Mouse (Mus musculus) left cerebral cortex, adult 2 months (tissue): Measurements from ENCODE around the gene Masp2. TPM values are rescaled to one million over a fixed set of nuclear protein-coding genes. Genes with fewer than 3 reads are reported as not detected.
A peak's percentile ranks its signal among the peaks of the same experiment; 100 is the strongest.

ENCODE experiments used
- DNase-seq, 2 experiments: peaks; one replicate each; pipeline ENCODE4 v3.0.0; 2021 to 2022; ENCODE audit warnings: low spot score in 2 of 2, mixed read lengths in 1 of 2; ENCODE audit errors: extremely low spot score in 1 of 2
- H3K27ac ChIP-seq: fragments of 200-600 bp; 2 replicates; pipeline ENCODE4 v1.8.1; 2022
- H3K4me3 ChIP-seq: fragments of 200-600 bp; 2 replicates; pipeline ENCODE4 v1.8.1; 2022
- CTCF ChIP-seq: fragments of 200-600 bp; IDR thresholded peaks from 2 replicates; pipeline ENCODE4 v1.8.1; 2022; ENCODE audit warnings: antibody characterized with exemption, mild to moderate bottlenecking, moderate library complexity
- intact Hi-C: fragments of 180-260 bp; cut with DNase I; formaldehyde crosslinking; loops from one replicate; pipeline ENCODE4 v1.15.1; 2025
- total RNA-seq, 2 experiments: library from RNA; stranded (reverse); gene quantifications; 2 replicates each; pipeline ENCODE4 v1.2.3; 2021

Masp2 gene
- total RNA-seq, 2 experiments from 2014 or later, result 4.1 to 4.7 TPM

DNA sequence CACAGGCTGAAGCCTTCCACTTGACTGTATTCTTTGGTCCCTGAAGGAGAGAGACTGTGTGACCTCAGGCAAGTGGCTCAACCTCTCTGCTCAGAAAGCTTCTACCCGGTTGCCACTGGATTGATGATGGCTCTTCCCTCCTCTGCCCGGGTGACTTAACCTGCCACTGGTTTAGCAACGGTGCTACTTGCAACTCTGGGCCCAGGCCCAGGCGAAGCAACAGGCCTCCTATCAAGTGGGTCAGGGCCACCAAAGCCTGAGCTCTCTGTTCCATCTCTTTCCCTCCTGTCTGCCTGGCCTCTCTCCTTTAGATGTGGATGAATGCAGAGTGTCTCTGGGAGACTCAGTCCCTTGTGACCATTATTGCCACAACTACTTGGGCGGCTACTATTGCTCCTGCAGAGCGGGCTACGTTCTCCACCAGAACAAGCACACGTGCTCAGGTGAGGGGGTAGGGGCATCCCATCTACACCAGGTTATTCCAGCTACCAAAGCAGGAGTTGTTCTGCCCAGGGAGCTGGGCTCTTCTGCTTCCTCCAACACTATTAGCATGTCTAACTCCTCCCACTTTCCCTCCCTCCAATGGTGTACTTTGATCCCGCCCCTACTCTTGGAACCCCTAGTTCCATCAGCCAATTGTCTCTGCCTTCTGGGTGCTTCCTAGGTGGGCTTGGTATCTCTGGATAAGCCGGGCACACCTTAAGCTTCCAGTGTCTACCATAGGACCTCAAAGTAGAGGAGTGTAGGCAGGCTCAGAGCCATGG lies 1.2 kb downstream of the Masp2 start:
- no peak for TF ChIP-seq CTCF
- no peak for DNase-seq
- Histone ChIP-seq H3K27ac (peak overlapping the region; percentile 79), H3K4me3 (no peak overlapping the region)
- intact Hi-C loops, result no loop called here

DNA sequence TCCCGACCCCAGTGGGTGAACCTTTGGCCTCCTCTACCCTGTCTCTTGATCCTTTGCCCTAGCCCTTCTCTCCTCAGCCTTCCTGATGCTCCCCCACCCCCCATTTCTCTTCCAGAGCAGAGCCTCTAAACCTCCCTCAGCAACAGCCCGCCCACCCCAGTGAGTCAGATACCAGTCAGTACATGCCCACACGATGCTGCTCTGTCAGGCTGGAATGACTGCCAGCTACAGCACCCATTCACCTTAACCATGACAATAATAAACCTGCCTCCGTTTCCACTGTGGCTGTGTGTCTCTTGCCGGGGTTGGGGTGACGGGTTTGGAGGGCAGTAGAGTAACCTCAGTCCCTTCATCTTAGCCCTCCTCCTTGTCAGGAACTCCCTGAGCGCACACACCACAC lies 1.8 kb downstream of the Masp2 start:
- intact Hi-C loops, result no loop called here
- no peak overlapping the region for H3K4me3 ChIP-seq
- peak; percentile 70 to 75 for DNase-seq
- peak overlapping the region; percentile 79 for H3K27ac ChIP-seq
- no peak for TF ChIP-seq CTCF

DNA sequence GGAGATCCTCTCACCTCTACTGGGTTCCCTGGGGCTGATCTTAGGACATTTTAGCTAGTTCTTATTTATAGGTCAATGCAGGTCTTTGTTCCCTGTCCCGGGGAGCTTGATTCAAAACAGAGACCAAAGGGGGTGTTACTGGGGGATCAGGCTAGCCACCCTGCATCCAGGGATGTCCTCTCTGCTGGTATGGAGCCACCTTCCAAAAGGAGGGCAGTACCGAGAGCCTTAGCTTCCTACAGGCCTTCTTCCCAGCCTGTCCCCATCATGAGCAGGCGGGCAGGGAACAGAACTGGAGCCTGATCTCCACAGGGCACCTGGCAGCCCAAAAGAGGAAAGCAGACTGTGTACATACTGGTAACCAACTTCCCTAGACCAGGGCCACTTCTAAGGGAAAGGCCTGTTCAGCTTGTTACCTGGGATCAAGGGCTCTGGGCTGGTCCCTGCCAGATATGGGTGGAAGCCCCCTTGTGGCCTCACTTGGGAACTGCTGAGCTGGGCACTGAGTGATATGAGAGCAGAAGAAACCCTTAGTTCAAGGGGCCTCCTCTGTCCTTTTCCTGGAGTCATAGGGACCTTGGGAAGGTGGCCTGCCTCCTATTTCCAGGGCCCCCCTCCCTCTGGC lies 2.3 kb downstream of the Masp2 start:
- intact Hi-C loops, result loop anchor here (5.0 kb wide), 1 partner anchor 47 kb away; the partner anchor contains the start of gene Exosc10
- Histone ChIP-seq H3K27ac (peak overlapping the region; percentile 79), H3K4me3 (no peak overlapping the region)
- DNase-seq, result peak in 1 of 2 experiments; percentile 67
- peak; percentile 71 for TF ChIP-seq CTCF

DNA sequence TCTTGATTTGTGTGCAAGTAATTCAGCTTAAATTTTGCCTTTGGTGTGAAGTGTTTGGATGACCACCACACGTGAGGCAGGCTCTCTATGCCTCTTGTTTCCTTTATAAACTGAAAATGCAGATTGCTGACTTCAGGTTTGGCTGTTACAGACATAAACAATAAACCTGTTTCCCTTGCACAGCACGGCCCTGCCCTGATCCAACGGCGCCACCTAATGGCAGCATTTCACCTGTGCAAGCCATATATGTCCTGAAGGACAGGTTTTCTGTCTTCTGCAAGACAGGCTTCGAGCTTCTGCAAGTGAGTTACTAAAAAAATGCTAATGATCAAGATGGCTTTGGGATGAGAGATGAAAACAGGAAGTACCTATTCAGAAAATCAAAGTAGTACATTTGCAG lies 5.4 kb downstream of the Masp2 start:
- intact Hi-C loops, result loop anchor here (5.0 kb wide), 1 partner anchor 50 kb away; the partner anchor contains the start of gene Exosc10
- Histone ChIP-seq H3K27ac (no peak overlapping the region), H3K4me3 (no peak overlapping the region)
- peak; percentile 72 to 81 for DNase-seq
- TF ChIP-seq CTCF, result peak; percentile 90

DNA sequence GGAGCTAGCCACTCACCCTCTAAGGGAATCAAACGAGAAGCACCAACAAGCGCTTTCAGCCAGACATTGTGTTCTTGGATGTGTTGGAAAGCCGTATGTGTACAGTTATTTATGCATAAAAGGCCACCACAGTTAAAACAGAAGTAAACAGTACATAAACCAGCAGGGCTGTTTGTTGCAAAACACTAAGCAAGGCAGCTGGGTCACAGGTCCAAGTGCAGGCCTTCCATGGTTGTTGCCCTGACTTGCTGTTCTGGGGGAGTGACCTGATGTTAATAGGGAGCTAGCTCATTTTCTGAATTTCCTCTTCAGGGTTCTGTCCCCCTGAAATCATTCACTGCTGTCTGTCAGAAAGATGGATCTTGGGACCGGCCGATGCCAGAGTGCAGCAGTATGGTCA lies 7.5 kb downstream of the Masp2 start:
- no peak overlapping the region for H3K4me3 ChIP-seq
- DNase-seq, result no peak
- H3K27ac ChIP-seq, result no peak overlapping the region
- intact Hi-C loops, result loop anchor here (5.0 kb wide), 1 partner anchor 53 kb away; the partner anchor contains the start of gene Exosc10
- TF ChIP-seq CTCF, result no peak

DNA sequence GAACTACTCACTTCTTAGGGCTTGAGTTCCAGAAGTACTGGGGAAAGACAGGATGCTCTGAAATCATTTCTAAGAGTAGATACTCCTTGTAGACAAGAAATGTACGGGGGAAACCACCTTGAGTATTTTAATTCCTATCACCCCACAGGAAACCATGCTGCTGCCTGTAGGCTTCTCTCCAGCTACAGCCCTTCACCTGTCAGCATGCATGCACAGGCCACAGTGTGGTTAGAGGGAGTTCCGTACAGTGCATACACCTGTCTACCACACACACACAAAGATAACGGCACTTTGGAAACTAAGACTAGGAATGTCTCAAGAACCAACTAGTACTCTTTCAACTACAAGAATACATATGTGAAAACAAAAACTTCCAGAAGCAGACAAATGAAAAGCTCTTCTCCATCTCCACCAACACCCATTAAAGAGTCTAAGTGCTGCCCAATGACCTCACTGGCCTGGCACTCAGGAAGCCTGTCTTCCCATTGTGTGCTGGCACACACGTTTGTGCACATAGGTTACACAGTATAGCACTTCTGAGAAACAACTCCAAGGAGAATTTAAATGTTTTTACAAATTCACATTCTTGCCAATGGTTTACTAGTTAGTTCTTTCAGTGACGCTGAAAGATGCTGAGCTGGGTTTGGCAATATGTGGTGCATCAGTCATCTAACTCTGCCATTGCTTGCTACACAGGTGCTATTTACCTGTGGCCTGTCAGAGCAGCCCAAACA lies 8.4 kb downstream of the Masp2 start:
- no peak overlapping the region for H3K27ac ChIP-seq
- intact Hi-C loops, result no loop called here
- no peak overlapping the region for H3K4me3 ChIP-seq
- no peak for DNase-seq
- TF ChIP-seq CTCF, result no peak

DNA sequence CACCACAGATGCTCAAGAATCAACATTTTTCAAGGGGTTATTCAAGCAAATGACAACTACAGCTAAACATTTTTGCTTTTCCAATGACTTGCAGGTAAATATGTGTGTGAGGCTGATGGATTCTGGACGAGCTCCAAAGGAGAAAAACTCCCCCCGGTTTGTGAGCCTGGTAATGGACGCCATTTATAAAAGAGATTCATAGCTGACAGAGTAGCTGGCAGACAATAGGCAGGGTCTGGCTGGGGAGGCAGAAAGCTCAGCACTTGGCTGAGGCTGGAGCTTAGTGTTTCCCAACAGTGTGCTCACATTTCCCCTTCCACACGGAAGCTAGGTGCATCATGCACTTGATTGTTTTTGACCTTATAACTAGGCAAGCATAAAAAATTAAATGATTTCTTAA lies 10.2 kb downstream of the Masp2 start:
- Histone ChIP-seq H3K4me3 (no peak overlapping the region), H3K27ac (no peak overlapping the region)
- intact Hi-C loops, result no loop called here
- no peak for DNase-seq
- no peak for TF ChIP-seq CTCF

DNA sequence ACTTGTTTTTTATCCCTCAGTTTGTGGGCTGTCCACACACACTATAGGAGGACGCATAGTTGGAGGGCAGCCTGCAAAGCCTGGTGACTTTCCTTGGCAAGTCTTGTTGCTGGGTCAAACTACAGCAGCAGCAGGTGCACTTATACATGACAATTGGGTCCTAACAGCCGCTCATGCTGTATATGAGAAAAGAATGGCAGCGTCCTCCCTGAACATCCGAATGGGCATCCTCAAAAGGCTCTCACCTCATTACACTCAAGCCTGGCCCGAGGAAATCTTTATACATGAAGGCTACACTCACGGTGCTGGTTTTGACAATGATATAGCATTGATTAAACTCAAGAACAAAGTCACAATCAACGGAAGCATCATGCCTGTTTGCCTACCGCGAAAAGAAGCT lies 11.4 kb downstream of the Masp2 start:
- no peak overlapping the region for H3K27ac ChIP-seq
- intact Hi-C loops, result no loop called here
- no peak for TF ChIP-seq CTCF
- no peak overlapping the region for H3K4me3 ChIP-seq
- no peak for DNase-seq

DNA sequence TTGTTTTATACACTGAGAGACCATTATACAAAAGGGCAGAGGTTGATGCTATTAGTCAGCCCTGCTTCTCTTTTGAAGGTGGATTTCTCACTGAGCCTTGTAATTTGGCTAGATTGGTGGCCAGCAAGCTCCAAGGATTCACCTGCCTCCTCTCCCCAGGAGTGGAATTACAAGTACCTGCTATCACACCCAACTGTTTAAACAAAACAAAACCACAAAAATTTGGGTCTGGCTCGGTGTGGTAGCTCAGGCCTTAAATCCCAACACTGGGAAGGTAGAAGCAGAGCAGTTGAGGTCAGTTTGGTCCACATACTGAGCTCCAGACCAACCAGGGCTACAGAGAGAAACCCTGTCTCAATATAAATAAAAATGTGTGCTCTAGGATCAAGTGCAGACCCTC lies 17.5 kb downstream of the Masp2 start:
- H3K27ac ChIP-seq, result no peak overlapping the region
- no peak for TF ChIP-seq CTCF
- H3K4me3 ChIP-seq, result no peak overlapping the region
- no peak for DNase-seq
- intact Hi-C loops, result no loop called here

DNA sequence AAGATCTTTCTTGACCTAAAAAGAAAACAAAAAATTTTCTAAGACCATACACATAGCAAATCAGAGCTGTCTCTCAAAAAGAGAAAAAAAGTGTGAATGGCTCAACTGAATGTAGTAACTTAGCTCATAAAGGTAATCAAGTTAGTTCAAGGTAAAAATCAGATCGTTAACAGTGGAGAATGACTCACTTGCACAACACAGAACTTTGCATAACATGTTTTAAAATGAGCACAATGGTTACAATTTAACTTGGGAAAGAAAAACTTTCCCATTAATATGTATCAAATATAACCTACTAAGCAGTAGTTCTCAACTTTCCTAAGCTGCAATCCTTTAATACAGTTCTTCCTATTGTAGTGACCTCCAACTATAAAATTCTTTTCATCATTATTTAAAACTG lies 18.4 kb downstream of the Masp2 start:
- no peak for DNase-seq
- intact Hi-C loops, result no loop called here
- H3K27ac ChIP-seq, result no peak overlapping the region
- no peak for TF ChIP-seq CTCF
- no peak overlapping the region for H3K4me3 ChIP-seq

DNA sequence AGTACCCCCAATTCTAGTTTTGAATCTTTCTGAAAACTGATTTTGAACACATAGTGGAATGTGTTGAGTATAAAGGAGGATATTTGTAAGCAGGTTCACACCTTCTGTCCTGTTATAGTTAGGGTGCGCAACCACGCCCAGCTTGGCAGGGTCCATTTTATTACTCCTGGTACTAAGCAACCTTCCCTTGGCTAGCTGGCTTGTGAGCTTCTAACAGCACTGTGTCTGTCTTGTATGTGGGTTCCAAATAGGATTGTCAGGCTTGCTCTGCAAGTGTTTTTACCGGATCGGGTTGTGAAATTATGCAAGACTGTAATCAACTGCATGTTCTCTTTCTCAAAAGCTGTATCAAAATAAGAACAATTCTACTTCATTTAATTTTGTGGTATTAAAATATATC lies 20.1 kb downstream of the Masp2 start:
- intact Hi-C loops, result no loop called here

DNA sequence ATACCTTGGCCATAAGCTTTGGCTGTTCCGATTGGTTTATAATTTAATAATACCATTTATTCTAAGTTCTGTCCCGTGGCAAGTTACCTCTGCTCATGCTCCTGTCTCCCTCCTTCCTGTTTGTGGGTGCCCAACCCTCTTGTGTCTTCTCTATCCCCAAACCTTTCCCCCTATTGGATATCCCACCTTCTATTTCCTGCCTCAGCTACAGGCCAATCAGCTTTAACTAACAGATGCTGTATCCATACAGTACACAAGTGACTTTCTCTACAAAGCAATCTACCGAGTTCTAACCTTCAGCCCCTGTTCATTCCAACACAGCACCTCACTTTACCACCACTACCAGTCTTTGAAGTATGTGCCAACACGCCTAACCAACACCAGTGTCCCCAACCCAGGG lies 21.3 kb downstream of the Masp2 start:
- Histone ChIP-seq H3K27ac (no peak overlapping the region), H3K4me3 (no peak overlapping the region)
- intact Hi-C loops, result no loop called here
- DNase-seq, result no peak
- no peak for TF ChIP-seq CTCF

More for the DNA sequence above, 20.1 kb downstream of the Masp2 start:
- H3K4me3 ChIP-seq, result no peak overlapping the region
- no peak for TF ChIP-seq CTCF
- DNase-seq, result no peak
- no peak overlapping the region for H3K27ac ChIP-seq
